Mouse (Mus musculus): Measurements from ENCODE around the gene Ufc1. TPM values are rescaled to one million over a fixed set of nuclear protein-coding genes. Genes with fewer than 3 reads are reported as not detected.

The Ufc1 gene
- polyA plus RNA-seq, 1 experiment: 20.0 TPM

DNA sequence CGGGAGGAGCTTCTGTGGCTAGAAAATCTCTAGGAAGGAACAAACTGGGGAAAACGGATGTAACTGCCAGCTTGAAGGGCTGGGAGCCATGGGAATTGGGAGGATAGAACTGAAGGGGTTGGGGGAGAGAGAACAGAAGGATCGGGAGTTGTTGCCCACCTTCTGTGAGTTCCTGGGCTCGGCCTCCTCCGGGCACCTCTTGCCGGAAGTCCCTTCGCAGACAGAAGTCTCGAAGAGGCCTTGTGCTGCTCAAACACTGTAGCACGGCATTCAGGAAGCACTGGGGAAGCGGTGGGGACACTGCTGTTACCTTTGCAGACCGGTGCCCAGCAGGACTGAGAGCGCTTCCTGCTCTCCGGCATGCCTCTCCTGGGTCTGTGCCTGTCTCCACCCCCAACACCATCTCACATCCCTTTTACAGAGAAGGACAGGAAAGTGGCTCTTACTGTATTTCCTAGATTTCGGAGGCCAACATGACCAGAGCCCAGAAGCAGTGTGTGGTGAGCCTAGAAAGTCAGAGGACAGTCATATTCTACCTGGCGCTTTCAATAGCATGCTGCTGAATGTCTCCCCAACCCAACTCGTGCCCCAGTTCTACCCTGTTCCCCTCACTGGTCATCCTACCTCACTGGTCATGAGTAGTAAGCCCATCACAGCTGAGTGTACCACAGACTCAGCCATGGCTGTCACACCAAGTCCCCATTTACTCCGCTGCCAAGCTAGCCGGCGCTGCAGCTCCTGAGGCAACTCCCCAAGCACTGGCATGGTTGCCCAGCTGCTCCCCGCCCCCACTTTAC lies 9.5 kb downstream of the Ufc1 start:
- H3K27ac ChIP-seq (ENCODE audit: control insufficient read depth, insufficient read depth, low read depth, low read length): 0 out of 2 replicates have a peak overlapping the region, but pooled peaks have one; percentile 2
- TF ChIP-seq CTCF (IDR thresholded peaks at IDR 0.05; ENCODE audit: control insufficient read depth, insufficient read depth, insufficient replicate concordance, low read depth, low read length) (no peak), POLR2A (IDR thresholded peaks at IDR 0.05; ENCODE audit: control insufficient read depth, low read depth, low read length) (no peak; the same call in 1 of the 2 replicates)
- H3K4me3 ChIP-seq (ENCODE audit: control insufficient read depth, low read depth, low read length): peak overlapping the region; percentile 44
- H3K4me1 ChIP-seq (ENCODE audit: control insufficient read depth, insufficient read depth, low read length): peaks cover 28% of the 10 kb centered on the region
- no peaks in the 10 kb centered on the region for H3K36me3 ChIP-seq (ENCODE audit: control insufficient read depth, insufficient read depth, low read length)
- H3K27me3 ChIP-seq (ENCODE audit: control insufficient read depth, insufficient read depth, low read length): no peaks in the 10 kb centered on the region

GRCm38 (mm10) chr1:171284491-171284890 lies 10.3 kb downstream of the Ufc1 start:
- peaks cover 35% of the 10 kb centered on the region for H3K4me1 ChIP-seq (ENCODE audit: control insufficient read depth, insufficient read depth, low read length)
- H3K27me3 ChIP-seq (ENCODE audit: control insufficient read depth, insufficient read depth, low read length): no peaks in the 10 kb centered on the region
- H3K27ac ChIP-seq (ENCODE audit: control insufficient read depth, insufficient read depth, low read depth, low read length): no peak overlapping the region
- peak overlapping the region; percentile 44 for H3K4me3 ChIP-seq (ENCODE audit: control insufficient read depth, low read depth, low read length)
- TF ChIP-seq POLR2A (IDR thresholded peaks at IDR 0.05; ENCODE audit: control insufficient read depth, low read depth, low read length) (no peak), CTCF (IDR thresholded peaks at IDR 0.05; ENCODE audit: control insufficient read depth, insufficient read depth, insufficient replicate concordance, low read depth, low read length) (no peak)
- H3K36me3 ChIP-seq (ENCODE audit: control insufficient read depth, insufficient read depth, low read length): no peaks in the 10 kb centered on the region

DNA sequence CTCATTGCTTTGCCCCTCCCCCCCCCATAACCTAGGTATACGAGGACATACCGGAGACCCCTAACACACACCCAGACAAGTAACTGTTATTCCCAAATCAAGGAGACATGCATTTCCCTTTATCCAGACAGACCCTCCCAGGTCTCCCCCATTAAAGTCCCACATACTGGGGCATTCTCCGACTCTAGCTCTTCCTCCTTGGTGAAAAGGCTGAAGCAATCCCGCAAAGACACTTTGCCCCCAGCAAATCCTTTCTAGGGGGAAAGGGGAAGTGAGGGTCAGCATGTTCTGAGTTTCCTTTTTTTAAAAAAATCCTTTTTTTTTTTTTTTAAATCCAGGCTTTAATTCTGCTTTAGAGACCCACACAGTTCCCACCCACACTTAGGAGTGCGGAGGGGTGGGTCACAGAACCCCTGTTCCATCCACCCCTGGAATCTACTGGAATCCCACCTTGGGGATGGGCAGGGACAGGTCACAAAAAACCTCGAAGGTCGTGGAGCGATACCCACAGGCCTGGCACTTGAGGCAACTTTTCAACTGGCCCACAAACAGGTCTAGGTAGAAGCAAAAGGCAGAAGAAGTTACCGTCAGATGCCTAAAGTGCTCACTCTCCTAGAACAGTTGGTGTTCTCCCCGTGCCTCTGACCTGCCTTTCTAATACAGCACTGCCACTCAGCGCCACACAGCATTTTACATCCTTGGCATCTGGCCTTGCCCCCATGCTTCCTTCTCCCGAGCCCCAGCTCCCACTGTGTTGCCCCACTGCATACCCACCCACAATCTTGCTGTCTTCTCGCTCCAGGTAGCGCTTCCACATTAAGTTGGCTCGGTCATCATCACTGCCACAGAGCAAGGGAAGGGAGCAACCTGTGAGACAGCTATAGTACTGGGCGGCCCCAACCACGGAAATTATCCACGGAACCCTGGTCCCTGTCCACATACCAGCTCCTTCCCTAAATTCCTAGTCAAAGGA lies 11.3 kb downstream of the Ufc1 start:
- Histone ChIP-seq H3K27ac (ENCODE audit: control insufficient read depth, insufficient read depth, low read depth, low read length) (no peak overlapping the region), H3K4me1 (ENCODE audit: control insufficient read depth, insufficient read depth, low read length) (peaks cover 35% of the 10 kb centered on the region), H3K4me3 (ENCODE audit: control insufficient read depth, low read depth, low read length) (no peak overlapping the region), H3K27me3 (ENCODE audit: control insufficient read depth, insufficient read depth, low read length) (no peaks in the 10 kb centered on the region), H3K36me3 (ENCODE audit: control insufficient read depth, insufficient read depth, low read length) (no peaks in the 10 kb centered on the region)
- TF ChIP-seq CTCF (IDR thresholded peaks at IDR 0.05; ENCODE audit: control insufficient read depth, insufficient read depth, insufficient replicate concordance, low read depth, low read length) (no peak), POLR2A (IDR thresholded peaks at IDR 0.05; ENCODE audit: control insufficient read depth, low read depth, low read length) (no peak)

DNA sequence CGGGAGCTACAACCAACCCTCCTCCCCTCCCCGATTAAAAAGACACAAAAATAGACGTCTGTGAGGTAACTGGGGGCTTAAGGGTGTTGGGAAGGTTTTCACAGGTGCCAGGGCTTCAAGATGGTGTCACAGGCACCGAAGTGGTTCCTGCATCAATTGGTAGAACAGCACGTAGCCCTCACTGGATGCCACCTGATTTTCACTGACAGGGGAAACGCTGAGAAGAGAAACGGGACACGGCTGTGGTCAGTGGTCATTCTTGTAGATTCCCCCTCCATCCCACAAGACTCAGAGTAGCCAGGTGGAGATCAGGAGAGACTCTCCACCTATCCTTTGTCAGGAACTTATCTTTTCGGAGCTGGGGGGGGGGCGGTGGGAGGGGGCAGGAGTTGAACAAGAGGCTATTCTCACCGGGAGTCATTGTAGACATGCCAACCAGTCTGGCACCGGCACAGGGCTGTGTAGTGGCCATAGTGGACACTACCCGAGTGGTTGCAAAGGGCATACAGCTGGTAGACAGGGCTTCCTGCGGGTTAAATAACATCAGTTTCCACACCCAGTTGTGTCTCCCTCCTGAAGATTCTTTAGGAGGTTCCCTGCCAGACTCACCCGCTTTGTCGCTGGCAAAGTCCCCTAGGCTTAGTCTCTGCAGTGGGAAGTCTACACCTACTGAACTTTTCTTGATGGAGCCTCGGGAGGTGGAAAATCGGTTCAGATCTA lies 12.6 kb downstream of the Ufc1 start:
- Histone ChIP-seq H3K36me3 (ENCODE audit: control insufficient read depth, insufficient read depth, low read length) (no peaks in the 10 kb centered on the region), H3K4me3 (ENCODE audit: control insufficient read depth, low read depth, low read length) (peak overlapping the region; percentile 96), H3K4me1 (ENCODE audit: control insufficient read depth, insufficient read depth, low read length) (peaks cover 31% of the 10 kb centered on the region), H3K27ac (ENCODE audit: control insufficient read depth, insufficient read depth, low read depth, low read length) (no peak overlapping the region), H3K27me3 (ENCODE audit: control insufficient read depth, insufficient read depth, low read length) (no peaks in the 10 kb centered on the region)
- TF ChIP-seq CTCF (IDR thresholded peaks at IDR 0.05; ENCODE audit: control insufficient read depth, insufficient read depth, insufficient replicate concordance, low read depth, low read length): no peak
- TF ChIP-seq POLR2A (IDR thresholded peaks at IDR 0.05; ENCODE audit: control insufficient read depth, low read depth, low read length): no peak

DNA sequence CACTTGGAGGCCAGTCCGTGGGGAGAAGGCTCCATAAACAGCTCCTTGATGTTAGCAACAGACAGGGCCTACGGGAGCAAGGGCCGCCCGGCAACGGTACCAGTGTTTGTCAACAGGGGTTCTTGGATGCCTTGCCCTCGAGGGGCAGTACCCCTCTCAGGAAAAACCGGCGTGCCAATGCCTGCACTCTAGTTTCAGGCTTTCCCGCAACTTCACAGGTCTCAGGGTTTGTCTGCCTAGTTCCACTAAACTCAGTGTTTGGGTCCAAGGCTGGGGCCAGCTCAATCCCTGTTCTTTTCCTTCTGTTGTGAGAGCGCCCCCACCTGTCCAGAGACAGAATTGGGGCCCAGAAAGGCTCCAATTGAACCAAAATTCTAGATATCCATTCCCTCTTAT lies 13.3 kb downstream of the Ufc1 start:
- TF ChIP-seq CTCF (IDR thresholded peaks at IDR 0.05; ENCODE audit: control insufficient read depth, insufficient read depth, insufficient replicate concordance, low read depth, low read length) (peak; percentile 48; the same call in 1 of the 2 replicates), POLR2A (IDR thresholded peaks at IDR 0.05; ENCODE audit: control insufficient read depth, low read depth, low read length) (no peak)
- H3K27ac ChIP-seq (ENCODE audit: control insufficient read depth, insufficient read depth, low read depth, low read length): peak overlapping the region; percentile 95
- H3K36me3 ChIP-seq (ENCODE audit: control insufficient read depth, insufficient read depth, low read length): no peaks in the 10 kb centered on the region
- H3K4me1 ChIP-seq (ENCODE audit: control insufficient read depth, insufficient read depth, low read length): peaks cover 28% of the 10 kb centered on the region
- H3K4me3 ChIP-seq (ENCODE audit: control insufficient read depth, low read depth, low read length): peak overlapping the region; percentile 96
- no peaks in the 10 kb centered on the region for H3K27me3 ChIP-seq (ENCODE audit: control insufficient read depth, insufficient read depth, low read length)

GRCm38 (mm10) chr1:171280916-171281527 lies 13.8 kb downstream of the Ufc1 start, which contains the start of gene Ppox:
Gene Ppox (minus strand): TSS chr1:171281186.
- Histone ChIP-seq H3K4me1 (ENCODE audit: control insufficient read depth, insufficient read depth, low read length) (peaks cover 26% of the 10 kb centered on the region), H3K36me3 (ENCODE audit: control insufficient read depth, insufficient read depth, low read length) (no peaks in the 10 kb centered on the region), H3K4me3 (ENCODE audit: control insufficient read depth, low read depth, low read length) (peak within 1 kb of the TSS; percentile 96), H3K27ac (ENCODE audit: control insufficient read depth, insufficient read depth, low read depth, low read length) (peak within 1 kb of the TSS; percentile 95), H3K27me3 (ENCODE audit: control insufficient read depth, insufficient read depth, low read length) (no peaks in the 10 kb centered on the region)
- TF ChIP-seq POLR2A (IDR thresholded peaks at IDR 0.05; ENCODE audit: control insufficient read depth, low read depth, low read length) (0 out of 2 replicates have a peak, but pooled peaks have one; percentile 26), CTCF (IDR thresholded peaks at IDR 0.05; ENCODE audit: control insufficient read depth, insufficient read depth, insufficient replicate concordance, low read depth, low read length) (no peak)
